Mouse (Mus musculus) liver, embryonic 14.5 days (tissue): ENCODE data around the gene Prkab1.

Source experiments
- CTCF ChIP-seq: IDR thresholded peaks from 2 replicates; pipeline ENCODE4 v1.5.1; 2016; ENCODE audit warnings: antibody characterized with exemption, low read depth, control low read depth
- EP300 ChIP-seq: IDR thresholded peaks from 2 replicates; pipeline ENCODE4 v1.6.1; 2016; ENCODE audit warnings: antibody characterized with exemption, low read depth

GRCm38 (mm10) chr5:116011700-116012099 is 12.6 kb downstream of the Prkab1 start:
- TF ChIP-seq CTCF: no peak
- no peak for TF ChIP-seq EP300
